14 mouse cellular contexts compared by ENCODE assay signal in genomic region chr5:143471953-143472618, GRCm38 (mm10). TPM values are rescaled to one million over a fixed set of nuclear protein-coding genes. Genes with fewer than 3 reads are reported as not detected.
DNase-seq lines count a peak whose midpoint lies in the region; ATAC-seq and TF ChIP-seq lines count a peak whose summit lies in the region.
"Had no signal": no experiment of that assay in that cellular context is flagged by ENCODE, and none has a peak within 500 bp of the region (broad histone marks: within the 10 kb centered on the region; RNA-seq: fewer than 3 reads in every experiment).

No protein-coding gene starts in this region.

- peak; percentile 49 to 60 for DNase-seq in layer of hippocampus, adult 8-10 months (ENCODE audit: low spot score in 2 of 2)
- DNase-seq in layer of hippocampus, adult 9-10 months (ENCODE audit: low spot score) = no peak
- peak; percentile 11 for DNase-seq in liver, postnatal 0 days
- no peak for DNase-seq in adrenal gland, postnatal 4 days (ENCODE audit: low spot score in 2 of 2)
- no peak for DNase-seq in hindbrain, postnatal 0 days (ENCODE audit: low spot score)
- DNase-seq: kidney, postnatal 14 days; thymus, postnatal 14 days had no signal

- no peak for TF ChIP-seq POLR2A in bone marrow macrophage, adult 2 months (IDR thresholded peaks at IDR 0.05; ENCODE audit: borderline replicate concordance, low read depth, low read length)

- no peak overlapping the region for H3K4me3 ChIP-seq in bone marrow macrophage, adult 2 months (ENCODE audit: insufficient read depth, low read length)
- no peak overlapping the region for H3K4me3 ChIP-seq in brown adipose tissue, adult 24 weeks (ENCODE audit: insufficient read depth, low read depth, low read length)
- no peak overlapping the region for H3K4me3 ChIP-seq in liver, postnatal 0 days (ENCODE audit: low read depth, low read length)
- no peak overlapping the region for H3K4me3 ChIP-seq in hindbrain, postnatal 0 days (ENCODE audit: low read length)
- H3K4me3 ChIP-seq: forebrain, embryonic 15.5 days; midbrain, embryonic 13.5 days had no signal

- 77% methylated on average over 9 of the region's 9 CpGs for WGBS in liver, postnatal 0 days (ENCODE audit: insufficient replicate concordance)
- 86% methylated on average over 9 of the region's 9 CpGs for WGBS in hindbrain, postnatal 0 days

- H3K27me3 ChIP-seq in liver, postnatal 0 days (ENCODE audit: insufficient read depth, low read length) = no peaks in the 10 kb centered on the region
- H3K27me3 ChIP-seq in hindbrain, postnatal 0 days (ENCODE audit: insufficient read depth, low read length) = no peaks in the 10 kb centered on the region
- H3K27me3 ChIP-seq: CH12.LX; forebrain, embryonic 15.5 days; midbrain, embryonic 13.5 days had no signal

- TF ChIP-seq CTCF in bone marrow macrophage, adult 2 months (IDR thresholded peaks at IDR 0.05; ENCODE audit: low read depth, low read length) = no peak
- TF ChIP-seq CTCF in liver, postnatal 0 days (IDR thresholded peaks at IDR 0.05; ENCODE audit: low read depth) = no peak
- TF ChIP-seq CTCF in hindbrain, postnatal 0 days (IDR thresholded peaks at IDR 0.05; ENCODE audit: low read depth) = no peak

- peaks cover 61% of the 10 kb centered on the region for H3K4me1 ChIP-seq in bone marrow macrophage, adult 2 months (ENCODE audit: control insufficient read depth, insufficient read depth, low read length)
- peaks cover 3% of the 10 kb centered on the region; the same call in 1 of the 2 replicates for H3K4me1 ChIP-seq in brown adipose tissue, adult 24 weeks (ENCODE audit: control insufficient read depth, insufficient read depth, insufficient read length, low read length)
- no peaks in the 10 kb centered on the region for H3K4me1 ChIP-seq in liver, postnatal 0 days (ENCODE audit: insufficient read depth)
- H3K4me1 ChIP-seq in hindbrain, postnatal 0 days (ENCODE audit: insufficient read depth, low read length) = no peaks in the 10 kb centered on the region
- H3K4me1 ChIP-seq: forebrain, embryonic 15.5 days; midbrain, embryonic 13.5 days had no signal

- no peak for TF ChIP-seq EP300 in liver, postnatal 0 days (IDR thresholded peaks at IDR 0.05; ENCODE audit: low read depth)

- H3K9me3 ChIP-seq in liver, postnatal 0 days (ENCODE audit: low read length) = no peaks in the 10 kb centered on the region
- H3K9me3 ChIP-seq in hindbrain, postnatal 0 days (ENCODE audit: low read length) = no peaks in the 10 kb centered on the region
- H3K9me3 ChIP-seq: forebrain, embryonic 15.5 days; midbrain, embryonic 13.5 days had no signal

- peak overlapping the region; percentile 99 for H3K27ac ChIP-seq in bone marrow macrophage, adult 2 months (ENCODE audit: insufficient read depth, low read depth, low read length)
- peak overlapping the region; percentile 33 for H3K27ac ChIP-seq in brown adipose tissue, adult 24 weeks (replicated peaks; ENCODE audit: low read depth, low read length)
- H3K27ac ChIP-seq in liver, postnatal 0 days (ENCODE audit: low read depth) = 0 out of 2 replicates have a peak overlapping the region, but pooled peaks have one; percentile 18
- no peak overlapping the region for H3K27ac ChIP-seq in hindbrain, postnatal 0 days
- H3K27ac ChIP-seq: forebrain, embryonic 15.5 days; midbrain, embryonic 13.5 days had no signal

- no peak overlapping the region for H3K9ac ChIP-seq in liver, postnatal 0 days (replicated peaks)
- no peak overlapping the region for H3K9ac ChIP-seq in hindbrain, postnatal 0 days (replicated peaks; ENCODE audit: low read length)
- H3K9ac ChIP-seq: forebrain, embryonic 15.5 days; midbrain, embryonic 13.5 days had no signal

- peaks cover 37% of the 10 kb centered on the region for H3K36me3 ChIP-seq in liver, postnatal 0 days (replicated peaks; ENCODE audit: insufficient read depth, low read length)
- H3K36me3 ChIP-seq in hindbrain, postnatal 0 days (ENCODE audit: insufficient read depth, low read length) = peaks cover 41% of the 10 kb centered on the region

- ATAC-seq in liver, postnatal 0 days = no peak
- no peak for ATAC-seq in hindbrain, postnatal 0 days
- ATAC-seq: forebrain, embryonic 15.5 days; intestine, embryonic 16.5 days; lung, postnatal 0 days; midbrain, embryonic 13.5 days had no signal

- H3K4me2 ChIP-seq in liver, postnatal 0 days (ENCODE audit: low read depth, low read length) = no peak overlapping the region
- no peak overlapping the region for H3K4me2 ChIP-seq in hindbrain, postnatal 0 days (ENCODE audit: low read depth, low read length)
- H3K4me2 ChIP-seq: forebrain, embryonic 15.5 days; midbrain, embryonic 13.5 days had no signal

RNA-seq across cellular contexts. Expression of gene Daglb, which starts 7.7 kb away (rescaled TPM):
- 10 to 100 TPM; 28.8 to 37.0 (median 33.3) TPM for total RNA-seq in layer of hippocampus, adult 8-10 months (2022)
- polyA plus RNA-seq in bone marrow macrophage, adult 2 months (2012; ENCODE audit: insufficient read depth, insufficient read length, missing spikeins) = 60.0 and 64.7 TPM in 2 replicates
- polyA plus RNA-seq in brown adipose tissue, adult 24 weeks (2012; ENCODE audit: insufficient read depth, insufficient read length, missing spikeins) = 3.7 and 4.8 TPM in 2 replicates
- polyA plus RNA-seq in liver, postnatal 0 days (2015; fragmentation: Nextera tagmentation; extraction: Ambion mirVana) = 4.8 and 5.6 TPM in 2 replicates
- total RNA-seq in adrenal gland, postnatal 4 days (2021) = 10 to 100 TPM; 13.4 to 13.5 TPM
- total RNA-seq in hindbrain, postnatal 0 days (2014; rRNA removed) = 30.1 and 30.5 TPM in 2 replicates
- polyA plus RNA-seq in hindbrain, postnatal 0 days (2015; fragmentation: Nextera tagmentation; extraction: Ambion mirVana) = 19.3 and 20.3 TPM in 2 replicates

RNA-seq across cellular contexts. Expression of gene Rac1, which starts 55.8 kb away (rescaled TPM):
- total RNA-seq in layer of hippocampus, adult 8-10 months (2022) = 100 to 1,000 TPM; 399 to 419 (median 408) TPM
- polyA plus RNA-seq in bone marrow macrophage, adult 2 months (2012; ENCODE audit: insufficient read depth, insufficient read length, missing spikeins) = 551 and 587 TPM in 2 replicates
- polyA plus RNA-seq in brown adipose tissue, adult 24 weeks (2012; ENCODE audit: insufficient read depth, insufficient read length, missing spikeins) = 165 and 188 TPM in 2 replicates
- polyA plus RNA-seq in liver, postnatal 0 days (2015; fragmentation: Nextera tagmentation; extraction: Ambion mirVana) = 162 and 173 TPM in 2 replicates
- total RNA-seq in adrenal gland, postnatal 4 days (2021) = 100 to 1,000 TPM; 390 TPM
- 143 and 148 TPM in 2 replicates for total RNA-seq in hindbrain, postnatal 0 days (2014; rRNA removed)
- 412 and 436 TPM in 2 replicates for polyA plus RNA-seq in hindbrain, postnatal 0 days (2015; fragmentation: Nextera tagmentation; extraction: Ambion mirVana)

Comparison
In these comparisons a context has a peak if more than half of its experiments do, and no peak if none do; other contexts are left out.
1. DNase-seq: peak in layer of hippocampus, adult 8-10 months (2 of 2) and liver, postnatal 0 days (single experiment); none in layer of hippocampus, adult 9-10 months (single experiment), adrenal gland, postnatal 4 days (0 of 2) and hindbrain, postnatal 0 days (single experiment).